Mouse (Mus musculus) stomach, embryonic 16.5 days (tissue): ENCODE results near the gene Caly. TPM values are rescaled to one million over a fixed set of nuclear protein-coding genes. Genes with fewer than 3 reads are reported as not detected.

Experiments used
- ATAC-seq: fragments of 200-750 bp; cut with Nextera tagmentation; 2 replicates; pipeline ENCODE4 v1.8.0; 2017; ENCODE audit warnings: moderate number of reproducible peaks, moderate TSS enrichment; ENCODE audit not compliant: insufficient read depth, low FRiP score
- H3K27ac ChIP-seq: fragments of 300-500 bp; sonication (generic); 2 replicates; pipeline ENCODE4 v1.5.1; 2014; ENCODE audit warnings: low read length
- H3K27me3 ChIP-seq: fragments of 300-500 bp; sonication (generic); 2 replicates; pipeline ENCODE4 v1.6.1; 2014; ENCODE audit warnings: low read length, control low read depth, mixed read lengths; ENCODE audit not compliant: control insufficient read depth, insufficient read depth
- H3K36me3 ChIP-seq: fragments of 300-500 bp; sonication (generic); 2 replicates; pipeline ENCODE4 v1.6.1; 2014; ENCODE audit warnings: low read length; ENCODE audit not compliant: control insufficient read depth, insufficient read depth
- H3K4me1 ChIP-seq: fragments of 300-500 bp; sonication (generic); 2 replicates; pipeline ENCODE4 v1.6.1; 2014; ENCODE audit warnings: low read length, control low read depth, mixed read lengths; ENCODE audit not compliant: control insufficient read depth, insufficient read depth
- H3K4me2 ChIP-seq: fragments of 300-500 bp; sonication (generic); 2 replicates; pipeline ENCODE4 v1.6.1; 2014; ENCODE audit warnings: low read depth, low read length, mixed read lengths
- H3K4me3 ChIP-seq: fragments of 300-500 bp; sonication (generic); replicated peaks from 2 replicates; pipeline ENCODE4 v1.5.1; 2014; ENCODE audit warnings: mild to moderate bottlenecking, low read length
- H3K9ac ChIP-seq: fragments of 300-500 bp; sonication (generic); 2 replicates; pipeline ENCODE4 v1.6.1; 2014; ENCODE audit warnings: low read length
- H3K9me3 ChIP-seq: fragments of 300-500 bp; sonication (generic); replicated peaks from 2 replicates; pipeline ENCODE4 v1.6.1; 2016; ENCODE audit warnings: low read length, control low read depth; ENCODE audit not compliant: control insufficient read depth
- WGBS: fragments of 180-500 bp; shearing (Covaris S2); extraction: QIAGEN DNeasy Blood & Tissue Kit; methylation state at CpG from one replicate; pipeline ENCODE4 v1.1.7; 2014; 5-methylcytosine and 5-hydroxymethylcytosine counted together
- polyA plus RNA-seq: library from polyadenylated mRNA; unstranded; fragments of >200 nt; fragmentation: Nextera tagmentation; extraction: Ambion mirVana; gene quantifications from 2 replicates; pipeline ENCODE4 v1.2.1, GENCODE M21; 2015

Caly gene
- polyA plus RNA-seq, 1 experiment from 2014 or later, result 3.7 TPM

- H3K9ac ChIP-seq, result peak overlapping the region; percentile 60
- peaks cover 58% of the 10 kb centered on the region for H3K27me3 ChIP-seq
- WGBS, result 3% methylated on average over 53 of the region's 53 CpGs
- no peaks in the 10 kb centered on the region for H3K36me3 ChIP-seq
- ATAC-seq, result no peak
- H3K4me3 ChIP-seq, result peak overlapping the region; percentile 41
- H3K9me3 ChIP-seq, result no peaks in the 10 kb centered on the region
- no peak overlapping the region for H3K27ac ChIP-seq
- peaks cover 12% of the 10 kb centered on the region; the same call in 1 of the 2 replicates for H3K4me1 ChIP-seq
- peak overlapping the region; percentile 81 for H3K4me2 ChIP-seq
These were observed 24.6 kb downstream of the Caly start for GRCm38 (mm10) chr7:140057413-140058407.

- no peak for ATAC-seq
- peaks cover 57% of the 10 kb centered on the region for H3K27me3 ChIP-seq
- no peaks in the 10 kb centered on the region for H3K36me3 ChIP-seq
- H3K9ac ChIP-seq, result no peak overlapping the region
- no peak overlapping the region for H3K27ac ChIP-seq
- peaks cover 11% of the 10 kb centered on the region for H3K4me1 ChIP-seq
- no peaks in the 10 kb centered on the region for H3K9me3 ChIP-seq
- no peak overlapping the region for H3K4me2 ChIP-seq
- WGBS, result 78% methylated on average over 4 of the region's 4 CpGs
- no peak overlapping the region for H3K4me3 ChIP-seq
These were observed 28.2 kb downstream of the Caly start for GRCm38 (mm10) chr7:140054124-140054523.

- Histone ChIP-seq H3K9ac (0 out of 2 replicates have a peak overlapping the region, but pooled peaks have one; percentile 12), H3K27ac (no peak overlapping the region), H3K36me3 (no peaks in the 10 kb centered on the region), H3K4me1 (peaks cover 18% of the 10 kb centered on the region), H3K9me3 (no peaks in the 10 kb centered on the region), H3K4me3 (peak overlapping the region; percentile 45), H3K27me3 (peaks cover 79% of the 10 kb centered on the region), H3K4me2 (peak overlapping the region; percentile 71)
- ATAC-seq, result peak; percentile 60; the same call in 1 of the 2 replicates
- WGBS, result under 1% methylated on average over 34 of the region's 34 CpGs
These were observed 33.1 kb downstream of the Caly start for GRCm38 (mm10) chr7:140049115-140049689.

GRCm38 (mm10) chr7:140048361-140049114, 33.8 kb downstream of the Caly start, which contains the start of gene Msx3:
Msx3 (minus strand) TSS chr7:140049089.
- ATAC-seq, result peak; percentile 39; the same call in 1 of the 2 replicates
- H3K9me3 ChIP-seq, result no peaks in the 10 kb centered on the region
- H3K36me3 ChIP-seq, result no peaks in the 10 kb centered on the region
- H3K4me3 ChIP-seq, result peak within 1 kb of the TSS; percentile 45
- H3K27ac ChIP-seq, result no peak within 1 kb of the TSS
- H3K9ac ChIP-seq, result 0 out of 2 replicates have a peak within 1 kb of the TSS, but pooled peaks have one; percentile 12
- WGBS, result 1% methylated on average over 56 of the region's 56 CpGs
- peaks cover 18% of the 10 kb centered on the region for H3K4me1 ChIP-seq
- peak within 1 kb of the TSS; percentile 71 for H3K4me2 ChIP-seq
- peaks cover 76% of the 10 kb centered on the region for H3K27me3 ChIP-seq

- Histone ChIP-seq H3K9ac (0 out of 2 replicates have a peak overlapping the region, but pooled peaks have one; percentile 32), H3K4me3 (peak overlapping the region; percentile 45), H3K9me3 (no peaks in the 10 kb centered on the region), H3K36me3 (no peaks in the 10 kb centered on the region), H3K4me2 (peak overlapping the region; percentile 71), H3K4me1 (peaks cover 18% of the 10 kb centered on the region), H3K27ac (no peak overlapping the region), H3K27me3 (peaks cover 76% of the 10 kb centered on the region)
- WGBS, result under 1% methylated on average over 33 of the region's 33 CpGs
- no peak for ATAC-seq
These were observed 34.5 kb downstream of the Caly start for GRCm38 (mm10) chr7:140047811-140048311.

GRCm38 (mm10) chr7:140045546-140045945, 36.8 kb downstream of the Caly start:
- WGBS, result 71% methylated on average over 4 of the region's 4 CpGs
- Histone ChIP-seq H3K36me3 (peaks cover 5% of the 10 kb centered on the region; the same call in 1 of the 2 replicates), H3K27ac (no peak overlapping the region), H3K27me3 (peaks cover 59% of the 10 kb centered on the region), H3K9me3 (no peaks in the 10 kb centered on the region), H3K4me2 (no peak overlapping the region), H3K4me3 (no peak overlapping the region), H3K9ac (no peak overlapping the region), H3K4me1 (peaks cover 18% of the 10 kb centered on the region)
- ATAC-seq, result no peak

- Histone ChIP-seq H3K27ac (no peak overlapping the region), H3K9me3 (no peaks in the 10 kb centered on the region), H3K4me3 (no peak overlapping the region), H3K4me2 (no peak overlapping the region), H3K9ac (no peak overlapping the region), H3K4me1 (peaks cover 3% of the 10 kb centered on the region; the same call in 1 of the 2 replicates), H3K36me3 (peaks cover 6% of the 10 kb centered on the region; the same call in 1 of the 2 replicates), H3K27me3 (peaks cover 32% of the 10 kb centered on the region)
- WGBS, result 55% methylated on average over 3 of the region's 3 CpGs
- no peak for ATAC-seq
These were observed 39.6 kb downstream of the Caly start for GRCm38 (mm10) chr7:140042728-140043127.

- peaks cover 18% of the 10 kb centered on the region for H3K4me1 ChIP-seq
- WGBS, result 35% methylated on average over 3 of the region's 3 CpGs
- no peaks in the 10 kb centered on the region for H3K27me3 ChIP-seq
- H3K4me2 ChIP-seq, result peak overlapping the region; percentile 97
- no peak overlapping the region for H3K27ac ChIP-seq
- ATAC-seq, result no peak
- peaks cover 6% of the 10 kb centered on the region; the same call in 1 of the 2 replicates for H3K36me3 ChIP-seq
- H3K9me3 ChIP-seq, result no peaks in the 10 kb centered on the region
- peak overlapping the region; percentile 88 for H3K4me3 ChIP-seq
- H3K9ac ChIP-seq, result peak overlapping the region; percentile 93; the same call in 1 of the 2 replicates
These were observed 45.2 kb downstream of the Caly start for GRCm38 (mm10) chr7:140037171-140037555.
